Mouse (Mus musculus): ENCODE results near the gene Caprin2.
A peak's percentile ranks its signal among the peaks of the same experiment; 100 is the strongest.

The Caprin2 gene

DNA sequence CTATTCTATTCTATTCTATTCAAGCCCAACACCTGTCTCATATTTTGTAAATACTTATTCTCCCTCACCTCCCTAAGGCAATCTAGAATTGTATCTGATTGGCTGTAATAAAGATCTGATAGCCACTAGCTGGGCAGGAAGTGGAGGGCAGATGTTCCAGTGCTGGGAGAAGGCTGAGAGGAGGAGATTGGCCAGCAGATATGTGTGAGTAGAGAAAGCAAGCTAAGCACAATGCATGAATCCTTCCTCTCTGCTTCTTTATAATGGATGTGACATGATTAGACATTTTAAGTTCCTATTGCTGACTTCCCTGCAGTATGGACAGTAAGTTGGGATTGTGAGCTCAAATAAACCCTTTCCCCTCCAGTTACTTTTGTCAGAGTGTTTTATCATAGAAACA, 57.6 kb downstream of the Caprin2 start:
- DNase-seq (ENCODE audit: low spot score in 2 of 2) = no peak

DNA sequence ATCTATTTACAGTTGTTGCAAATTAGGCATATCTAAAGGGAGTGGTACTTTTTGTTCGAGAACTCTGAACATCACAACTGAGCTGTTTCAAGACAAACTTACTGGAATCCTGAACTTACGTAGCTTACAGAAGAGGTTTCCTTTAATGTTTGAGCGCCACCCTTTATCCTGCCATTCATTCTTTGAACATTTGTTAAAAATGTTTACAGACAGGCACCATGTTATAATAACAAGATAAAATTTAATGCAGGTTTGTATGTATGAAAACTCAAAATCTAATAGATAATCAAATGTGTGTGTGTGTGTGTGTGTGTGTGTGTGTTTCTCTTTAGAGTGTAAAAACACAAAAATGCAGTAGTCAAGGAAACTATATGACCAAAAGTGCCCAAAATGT, 64.3 kb downstream of the Caprin2 start:
- no peak for DNase-seq (ENCODE audit: low spot score in 2 of 2)

GRCm38 (mm10) chr6:148830748-148831727, 65.0 kb downstream of the Caprin2 start, which contains the start of gene Ipo8:
TSS of gene Ipo8 (minus strand) at chr6:148831467.
- DNase-seq (ENCODE audit: low spot score in 2 of 2) = peak; percentile 83 to 88

DNA sequence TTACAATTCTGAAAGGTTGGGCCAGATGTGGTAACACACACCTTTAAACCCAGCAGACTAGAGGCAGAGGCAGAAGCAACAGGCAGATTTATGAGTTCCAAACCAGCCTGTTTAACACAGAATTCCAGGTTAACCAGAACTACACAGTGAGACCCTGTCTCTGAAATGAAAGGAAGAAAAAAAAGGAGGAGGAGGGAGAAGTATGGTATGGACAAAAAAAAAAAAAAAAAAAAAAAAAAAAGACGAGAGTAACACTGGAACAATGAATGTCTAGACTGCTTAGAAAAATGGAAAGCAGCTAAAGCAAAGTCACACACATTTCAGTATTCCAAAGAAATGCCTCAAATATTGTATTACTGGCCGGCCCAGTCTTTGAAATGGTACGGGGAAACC, 65.7 kb downstream of the Caprin2 start:
- DNase-seq (ENCODE audit: low spot score in 2 of 2) = no peak

- DNase-seq (ENCODE audit: low spot score in 2 of 2) = no peak
Measured at GRCm38 (mm10) chr6:148826119-148826518, 69.9 kb downstream of the Caprin2 start.

- DNase-seq (ENCODE audit: low spot score in 2 of 2) = no peak
Measured at GRCm38 (mm10) chr6:148818624-148819343, 77.3 kb downstream of the Caprin2 start.

DNA sequence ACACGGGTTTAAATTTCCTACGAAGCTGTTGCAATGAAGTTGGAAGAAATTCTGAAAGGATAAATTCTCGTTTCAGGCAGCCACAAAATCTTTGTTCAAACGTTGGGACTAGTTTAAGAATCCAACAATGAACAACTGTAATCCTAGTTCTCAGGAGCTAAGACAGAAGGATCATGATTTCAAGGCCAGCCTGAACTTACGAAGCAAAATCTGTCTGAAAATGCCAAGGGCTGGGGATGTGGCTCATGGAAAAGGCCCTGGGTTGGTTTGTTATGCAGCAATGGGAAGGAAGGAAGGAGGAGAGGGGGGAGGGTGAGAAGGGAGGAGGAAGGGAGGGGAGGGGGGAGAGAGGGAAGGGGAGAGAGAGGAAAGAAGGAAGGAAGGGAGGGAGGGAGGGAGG, 79.3 kb downstream of the Caprin2 start:
- DNase-seq (ENCODE audit: low spot score in 2 of 2) = no peak

- no peak for DNase-seq (ENCODE audit: low spot score in 2 of 2)
Measured at GRCm38 (mm10) chr6:148811117-148811516, 84.9 kb downstream of the Caprin2 start.

GRCm38 (mm10) chr6:148799773-148800172, 96.3 kb downstream of the Caprin2 start:
- no peak for DNase-seq (ENCODE audit: low spot score in 2 of 2)

GRCm38 (mm10) chr6:148795145-148795544, 100.9 kb downstream of the Caprin2 start:
- DNase-seq (ENCODE audit: low spot score in 2 of 2) = no peak

Measured in spleen, postnatal 4 days (tissue).